Mouse (Mus musculus) c-Kit-positive CD71-negative TER-119-negative erythroid progenitor cells, embryonic 14.5 days (primary cell): ENCODE data around the gene Lrrk1.
"Not testable (repeated sequence)": the region's sequence is repeated elsewhere in the genome, so short reads cannot be mapped to it uniquely, and the experiment has no call there.

Source experiments
- DNase-seq: peaks from one replicate; pipeline ENCODE4 v3.0.0-alpha.2; 2013; ENCODE audit warnings: low read depth

The Lrrk1 gene

GRCm38 (mm10) chr7:66224541-66224940 lies 163.6 kb downstream of the Lrrk1 start:
- DNase-seq: no peak

GRCm38 (mm10) chr7:66223731-66224130 lies 164.4 kb downstream of the Lrrk1 start:
- DNase-seq: no peak

- no peak for DNase-seq
These were observed 165.5 kb downstream of the Lrrk1 start for GRCm38 (mm10) chr7:66222621-66223091.

DNA sequence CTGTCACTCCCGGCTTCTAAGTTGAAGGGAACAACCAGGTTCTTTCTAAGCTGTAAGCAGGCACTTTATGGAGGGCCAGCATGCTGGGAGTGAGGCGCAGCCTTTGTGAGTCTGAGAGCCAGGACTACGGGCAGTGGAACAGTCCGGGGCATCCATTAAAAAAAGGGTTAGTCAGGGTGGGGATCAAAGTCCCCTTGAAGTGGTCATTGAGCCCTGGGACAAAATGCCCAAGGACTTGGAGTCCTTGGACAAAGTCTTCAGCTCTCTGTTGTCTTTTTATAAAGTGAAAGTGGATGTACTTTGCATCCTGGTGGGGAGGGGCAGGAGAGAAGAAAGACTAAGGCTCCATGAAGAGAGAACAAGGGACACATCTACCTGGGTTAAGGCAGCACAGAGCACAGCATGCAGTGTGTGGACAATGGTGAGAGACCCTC lies 168.3 kb downstream of the Lrrk1 start:
- DNase-seq: no peak

GRCm38 (mm10) chr7:66219028-66219793 lies 168.9 kb downstream of the Lrrk1 start:
- DNase-seq: no peak

GRCm38 (mm10) chr7:66218193-66219014 lies 169.7 kb downstream of the Lrrk1 start:
- DNase-seq: no peak

DNA sequence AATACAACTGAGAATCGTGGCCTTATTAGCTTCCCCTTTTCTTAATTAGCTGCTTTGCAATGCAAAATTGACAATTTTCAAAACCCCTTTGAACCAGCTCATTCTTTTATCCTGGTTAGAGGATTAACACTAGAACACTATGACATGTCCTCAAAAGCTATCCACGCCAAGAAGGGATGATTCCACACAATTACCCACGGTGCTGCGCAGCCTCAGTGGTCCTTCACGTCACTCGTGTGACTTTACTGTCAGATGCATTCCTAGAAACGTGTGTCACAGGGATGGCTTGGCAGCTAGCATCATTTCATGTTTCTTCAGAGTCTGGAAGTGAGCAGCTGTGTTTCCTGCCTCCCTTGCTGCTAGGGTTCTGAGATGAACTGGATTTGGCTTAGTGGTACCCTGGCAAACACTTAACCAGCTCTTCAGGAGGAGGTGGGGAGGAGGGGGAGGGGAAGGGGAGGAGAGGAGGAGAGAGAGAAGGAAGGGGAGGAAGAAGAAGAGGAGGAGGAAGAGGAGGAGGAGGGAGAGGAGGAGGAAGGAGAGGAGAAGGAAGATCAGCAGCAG lies 170.5 kb downstream of the Lrrk1 start:
- no peak for DNase-seq

- DNase-seq: no peak
These were observed 171.1 kb downstream of the Lrrk1 start for GRCm38 (mm10) chr7:66217011-66217410.

DNA sequence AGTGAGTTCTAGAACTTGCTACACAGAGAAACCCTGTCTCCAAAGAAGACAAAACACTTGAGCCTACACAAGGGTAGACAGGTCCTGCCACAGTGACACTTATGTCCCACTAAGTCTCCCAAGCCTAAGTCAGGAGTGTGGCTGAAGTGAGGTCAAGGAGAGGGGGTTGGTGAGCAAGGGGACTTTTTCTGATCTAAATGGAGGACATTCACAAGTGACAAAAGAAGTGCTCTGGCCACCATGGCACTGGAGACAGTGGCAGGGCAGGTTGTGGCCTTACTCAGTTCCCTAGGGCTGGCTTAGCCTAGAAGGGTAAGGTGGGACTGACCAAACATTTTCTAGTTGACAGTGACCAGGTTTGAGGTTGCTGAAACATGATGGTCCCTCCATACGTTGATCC lies 172.2 kb downstream of the Lrrk1 start:
- DNase-seq: no peak

DNA sequence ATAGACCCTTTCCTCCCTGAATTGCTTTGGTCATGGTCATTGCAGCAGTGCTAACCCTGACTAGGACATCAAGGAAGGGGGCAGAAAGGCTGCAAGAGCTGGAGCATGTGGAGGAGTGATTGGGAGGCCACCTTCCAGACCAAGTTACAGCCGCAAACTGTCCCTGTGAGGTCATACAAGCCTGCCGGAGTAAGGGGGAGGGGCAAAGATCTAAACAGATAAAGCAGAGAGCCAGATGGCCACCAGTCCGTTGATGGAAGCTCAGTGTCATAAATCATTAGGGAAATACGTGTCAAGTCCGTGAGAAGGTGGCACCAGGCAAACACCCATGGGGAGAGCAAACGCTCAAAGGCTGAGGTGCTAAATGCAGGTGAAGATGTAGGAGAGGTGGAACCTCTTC lies 173.7 kb downstream of the Lrrk1 start:
- DNase-seq: no peak

DNA sequence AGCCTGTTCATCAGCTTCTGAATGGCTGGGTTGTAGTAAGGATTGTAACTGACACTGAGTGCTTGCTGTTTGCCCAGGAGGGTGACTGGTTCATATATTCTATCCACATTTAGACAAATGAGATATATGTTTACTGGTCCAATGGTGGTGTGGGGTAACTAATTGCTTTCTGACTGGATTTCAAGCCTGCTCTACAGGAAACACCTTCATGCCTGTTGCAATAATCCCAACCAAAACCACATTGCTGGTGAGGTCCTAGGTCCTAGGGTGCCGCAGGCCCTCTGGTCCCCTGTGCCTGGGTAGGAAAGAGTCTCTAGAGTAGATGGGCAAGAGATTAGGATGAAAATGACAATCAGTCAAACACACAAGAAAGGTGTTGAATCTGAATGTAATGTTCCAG lies 175.3 kb downstream of the Lrrk1 start:
- no peak for DNase-seq

- no peak for DNase-seq
These were observed 178.2 kb downstream of the Lrrk1 start for GRCm38 (mm10) chr7:66209920-66210319.

DNA sequence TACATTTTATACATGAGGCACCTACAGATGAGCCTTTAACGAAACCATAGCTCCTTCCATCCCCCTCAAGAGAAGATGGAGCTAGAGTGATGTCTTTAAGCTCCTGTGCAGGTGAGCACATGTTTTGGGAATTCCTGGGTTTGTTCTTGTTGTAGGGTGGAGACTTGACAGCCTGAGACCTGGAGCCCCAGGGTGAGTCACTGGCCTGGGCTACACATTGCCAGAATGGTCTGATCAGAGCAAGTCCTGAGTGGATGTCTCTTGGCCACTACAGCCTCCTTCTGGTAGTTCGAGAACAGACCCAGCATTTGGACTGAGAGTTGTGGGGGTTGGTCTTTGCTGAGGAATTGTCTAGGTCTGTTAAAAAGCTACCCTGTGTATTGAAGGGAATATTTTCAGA lies 186.5 kb downstream of the Lrrk1 start:
- no peak for DNase-seq

DNA sequence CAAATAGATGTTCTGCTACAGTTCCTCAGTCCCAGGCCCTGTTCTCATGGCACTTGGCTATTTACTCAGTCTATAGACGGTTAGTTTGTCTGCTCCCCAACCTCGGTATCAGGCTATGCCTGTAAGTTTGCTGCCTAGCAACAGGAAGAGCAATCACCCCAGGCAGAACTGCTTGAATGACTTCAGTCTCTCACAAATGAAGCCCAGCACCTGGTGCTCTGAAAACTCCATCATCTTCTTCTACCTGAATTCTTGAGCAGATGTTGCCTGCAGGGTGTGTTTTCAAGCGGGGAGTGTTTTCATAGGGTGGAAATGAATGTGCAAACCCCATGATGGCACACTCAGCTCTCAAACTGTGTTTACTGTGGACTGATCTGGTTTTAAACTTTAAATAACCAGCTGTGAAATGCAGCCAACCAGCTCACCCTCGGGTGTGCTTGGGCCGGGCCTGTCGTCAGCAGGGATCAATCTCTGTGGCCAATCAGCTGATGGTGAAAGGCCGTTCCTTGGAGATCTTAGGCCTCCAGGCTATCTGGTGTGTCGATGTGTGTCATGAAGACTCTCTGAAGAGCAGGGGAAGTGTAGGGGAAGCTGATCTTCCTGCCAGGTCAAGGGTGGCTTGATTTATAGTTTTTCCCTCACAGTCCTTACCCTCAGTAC lies 187.2 kb downstream of the Lrrk1 start:
- no peak for DNase-seq

DNA sequence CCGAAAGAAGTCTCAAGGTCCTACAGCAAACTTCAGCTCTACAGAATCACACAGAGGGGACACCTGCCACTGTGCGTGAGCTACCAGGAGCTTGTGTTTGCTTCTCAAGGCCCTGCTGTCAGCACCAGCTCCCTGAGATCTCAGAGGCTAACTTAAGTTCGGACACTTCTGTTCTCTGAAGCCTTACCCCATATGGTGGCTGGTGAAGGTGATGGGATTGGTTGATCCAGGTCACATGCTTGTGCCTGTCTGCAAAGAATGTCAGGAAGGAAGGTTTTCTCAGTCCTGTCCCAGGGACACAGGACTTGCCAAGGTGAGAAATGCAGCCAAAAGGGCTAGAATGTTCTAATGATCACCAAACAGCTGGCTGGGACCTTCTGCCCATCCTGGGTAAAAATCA lies 187.8 kb downstream of the Lrrk1 start:
- no peak for DNase-seq

DNA sequence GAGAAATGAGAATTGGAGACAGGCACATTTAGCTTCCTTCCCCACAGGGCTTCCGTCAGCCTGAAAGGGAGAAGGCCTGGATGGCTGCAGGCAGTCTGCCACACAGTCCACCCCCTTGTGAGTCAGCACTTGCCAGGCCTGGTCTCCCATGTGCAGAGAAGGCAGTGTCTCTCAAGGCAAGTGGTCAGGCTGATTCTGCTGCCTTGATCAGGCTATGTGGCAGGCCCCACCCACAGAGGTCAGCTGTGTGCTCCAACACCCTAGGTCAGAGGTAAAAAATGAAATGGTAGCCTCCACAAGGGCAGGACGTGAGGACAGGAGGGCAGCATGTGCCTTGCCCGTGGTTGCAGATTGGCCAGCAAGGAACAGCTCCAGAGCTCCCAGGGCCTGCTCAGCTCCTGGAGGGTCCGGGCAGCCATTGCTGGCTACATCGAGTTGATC lies 188.7 kb downstream of the Lrrk1 start:
- no peak for DNase-seq

GRCm38 (mm10) chr7:66198416-66198815 lies 189.7 kb downstream of the Lrrk1 start:
- DNase-seq: no peak

- DNase-seq: no peak
These were observed 191.3 kb downstream of the Lrrk1 start for GRCm38 (mm10) chr7:66196609-66197445.

DNA sequence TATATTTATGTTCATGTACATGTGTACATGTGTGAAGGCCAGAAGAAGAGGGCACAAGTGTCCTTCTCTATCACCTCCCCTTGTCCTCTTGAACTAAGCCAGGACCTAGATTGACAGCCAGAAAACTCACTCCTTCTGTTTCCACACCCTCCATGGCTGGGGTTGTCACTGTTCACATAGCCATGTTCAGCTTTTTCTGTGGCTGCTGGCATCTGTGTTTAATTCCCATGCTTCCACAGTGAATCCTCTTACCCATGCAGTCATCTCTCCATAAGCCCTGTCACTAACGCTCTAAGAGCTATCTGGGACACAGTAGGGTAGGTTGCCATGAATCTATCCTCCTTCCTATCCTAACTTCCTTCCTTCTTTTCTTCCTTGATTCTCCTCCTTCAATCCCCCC lies 192.3 kb downstream of the Lrrk1 start:
- DNase-seq: no peak

GRCm38 (mm10) chr7:66194511-66194910 lies 193.6 kb downstream of the Lrrk1 start:
- no peak for DNase-seq

GRCm38 (mm10) chr7:66190385-66190784 lies 197.8 kb downstream of the Lrrk1 start:
- not testable (repeated sequence) for DNase-seq
